Mouse (Mus musculus): ENCODE data around the gene Rpl21.

The Rpl21 gene

GRCm38 (mm10) chr5:146833673-146834201, 1.0 kb downstream of the Rpl21 start:
- no peak for DNase-seq (ENCODE audit: low read depth, low spot score)

DNA sequence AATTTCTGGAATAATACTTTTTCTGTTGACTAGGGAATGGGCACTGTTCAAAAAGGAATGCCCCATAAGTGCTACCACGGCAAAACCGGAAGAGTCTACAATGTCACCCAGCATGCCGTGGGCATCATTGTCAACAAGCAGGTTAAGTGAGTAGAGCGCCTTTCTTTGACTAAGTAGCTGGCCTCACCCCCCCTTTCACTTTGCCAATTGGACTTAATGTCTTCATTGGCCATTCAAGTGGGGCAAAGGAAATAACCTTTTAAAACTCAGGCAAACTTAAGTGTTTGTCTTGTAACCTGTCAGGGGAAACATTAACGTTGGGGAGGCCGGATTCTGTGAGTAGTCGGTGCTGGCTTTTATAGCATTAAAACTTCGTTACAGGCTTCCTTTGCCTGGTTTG, 2.3 kb downstream of the Rpl21 start:
- no peak for DNase-seq (ENCODE audit: low read depth, low spot score)

GRCm38 (mm10) chr5:146837967-146838720, 5.5 kb downstream of the Rpl21 start:
- no peak for DNase-seq (ENCODE audit: low read depth, low spot score)

- DNase-seq (ENCODE audit: low read depth, low spot score): no peak
Observed at GRCm38 (mm10) chr5:146838836-146839648, 6.4 kb downstream of the Rpl21 start.

DNA sequence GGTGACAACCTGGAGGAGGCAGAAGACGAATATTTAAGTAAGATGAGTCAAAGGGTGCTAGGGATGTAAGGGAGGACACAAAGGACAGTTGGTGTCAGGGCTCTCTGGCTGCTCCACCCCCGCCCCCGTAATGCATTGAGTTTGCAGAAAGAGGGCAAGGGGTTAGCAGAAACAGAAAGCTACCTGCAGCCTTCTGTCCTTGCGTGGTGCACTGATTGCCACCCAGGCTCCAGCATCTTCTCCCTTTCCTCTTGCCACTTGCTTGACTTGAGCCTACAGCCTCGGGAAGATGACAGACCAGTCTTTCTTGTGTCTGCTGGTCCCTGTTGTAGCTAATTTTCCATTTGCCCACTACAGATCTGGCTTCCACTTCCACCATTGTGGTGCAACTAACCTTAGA, 7.1 kb downstream of the Rpl21 start:
- DNase-seq (ENCODE audit: low read depth, low spot score): no peak

DNA sequence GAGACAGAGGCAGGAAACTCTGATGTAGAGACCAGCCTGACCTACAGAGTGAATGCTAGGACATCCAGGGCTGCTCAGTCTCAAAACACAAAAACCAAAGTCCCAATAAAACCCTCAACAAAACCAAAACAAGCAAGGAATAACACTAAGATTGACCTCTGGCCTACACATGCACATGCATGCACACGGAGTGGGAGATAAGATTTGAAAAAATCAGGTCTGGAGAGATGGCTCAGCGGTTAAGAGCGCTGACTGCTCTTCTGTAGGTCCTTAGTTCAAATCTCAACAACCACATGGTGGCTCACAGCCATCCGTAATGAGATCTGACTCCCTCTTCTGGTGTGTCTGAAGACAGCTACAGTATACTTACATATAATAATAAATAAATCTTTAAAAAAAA, 7.7 kb downstream of the Rpl21 start:
- DNase-seq (ENCODE audit: low read depth, low spot score): no peak

GRCm38 (mm10) chr5:146841301-146841700, 8.6 kb downstream of the Rpl21 start:
- no peak for DNase-seq (ENCODE audit: low read depth, low spot score)

DNA sequence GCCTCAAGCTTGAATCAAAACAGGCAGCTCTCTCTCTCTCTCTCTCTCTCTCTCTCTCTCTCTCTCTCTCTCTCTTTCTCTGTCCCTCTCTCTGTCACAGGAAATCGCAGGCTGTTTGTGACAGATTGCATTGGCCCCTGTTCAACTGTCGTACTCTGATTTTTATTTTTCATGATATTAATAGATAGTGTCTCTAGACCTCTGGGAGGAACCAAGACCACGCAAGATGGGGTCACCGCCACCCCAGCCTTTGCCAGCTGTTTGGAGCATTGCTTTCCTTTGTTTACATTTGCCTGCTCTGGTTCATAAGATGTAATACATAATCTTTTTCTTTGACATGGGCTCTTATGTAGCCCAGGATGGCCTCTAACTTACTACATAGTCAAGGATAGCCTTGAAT, 9.3 kb downstream of the Rpl21 start:
- no peak for DNase-seq (ENCODE audit: low read depth, low spot score)

- DNase-seq (ENCODE audit: low read depth, low spot score): peak; percentile 50
Observed at GRCm38 (mm10) chr5:146844301-146844941, 11.7 kb downstream of the Rpl21 start.

GRCm38 (mm10) chr5:146844945-146845365, 12.3 kb downstream of the Rpl21 start, which contains the start of gene Rasl11a:
Rasl11a (plus strand) TSS chr5:146845071.
- peak; percentile 71 for DNase-seq (ENCODE audit: low read depth, low spot score)

- no peak for DNase-seq (ENCODE audit: low read depth, low spot score)
Observed at GRCm38 (mm10) chr5:146846489-146846888, 13.8 kb downstream of the Rpl21 start.

- DNase-seq (ENCODE audit: low read depth, low spot score): no peak
Observed at GRCm38 (mm10) chr5:146848936-146849582, 16.4 kb downstream of the Rpl21 start.

DNA sequence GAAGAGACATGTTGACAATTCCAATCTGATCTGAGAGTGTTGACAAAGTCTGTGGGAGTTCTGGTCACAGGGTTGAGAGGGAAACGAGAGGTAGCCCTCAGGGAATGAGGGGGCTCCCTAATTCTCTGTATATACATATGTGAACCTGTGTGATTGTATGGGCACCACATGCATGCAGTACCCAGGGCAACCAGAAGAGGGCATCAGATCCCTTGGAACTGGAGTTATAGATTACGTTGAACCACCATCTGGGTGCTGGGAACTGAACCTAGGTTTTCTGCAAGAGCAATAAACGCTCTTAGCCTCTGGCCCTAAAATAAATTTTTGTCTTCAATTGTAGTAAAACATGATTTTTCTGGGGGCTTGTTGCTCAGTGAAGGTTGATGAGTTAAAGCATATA, 23.4 kb downstream of the Rpl21 start:
- DNase-seq (ENCODE audit: low read depth, low spot score): no peak

DNA sequence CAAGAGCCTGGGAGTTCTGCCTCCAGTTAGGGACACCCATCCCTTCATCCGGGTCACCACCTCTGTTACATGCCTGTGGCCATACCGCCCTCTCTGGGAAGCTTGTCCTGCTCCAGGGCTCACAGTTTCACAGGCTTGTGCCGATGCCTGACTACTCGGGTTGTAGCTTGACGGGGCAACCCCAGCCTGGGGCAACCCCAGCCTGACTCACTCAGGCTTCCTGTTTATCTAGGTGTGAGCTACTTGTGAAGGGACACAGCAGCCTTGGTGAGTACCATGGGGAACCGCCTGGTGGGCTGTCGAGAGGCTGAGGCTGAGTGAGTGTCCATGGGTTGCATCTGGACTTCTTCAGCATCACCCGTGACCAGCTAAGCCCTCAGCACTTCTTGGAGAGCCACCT, 24.9 kb downstream of the Rpl21 start:
- peak; percentile 74 for DNase-seq (ENCODE audit: low read depth, low spot score)

DNA sequence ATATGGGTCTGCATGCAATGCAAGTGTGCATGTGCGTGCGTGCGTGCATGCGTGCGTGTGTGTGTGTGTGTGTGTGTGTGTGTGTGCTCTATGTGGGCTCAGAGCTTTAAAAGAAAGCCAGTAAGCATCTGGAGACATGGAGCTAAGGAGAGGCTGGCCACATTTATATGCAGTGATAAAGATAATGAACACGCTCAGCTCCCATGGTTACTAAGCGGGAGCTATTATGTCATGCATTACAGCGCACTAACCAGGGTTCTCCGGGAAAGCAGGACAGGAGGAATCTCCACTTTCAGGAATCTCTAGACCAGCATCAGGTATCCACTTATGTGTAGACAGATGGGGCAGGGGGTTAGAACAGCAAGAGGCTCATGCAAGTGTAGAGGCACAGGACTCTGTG, 26.1 kb downstream of the Rpl21 start:
- no peak for DNase-seq (ENCODE audit: low read depth, low spot score)

DNA sequence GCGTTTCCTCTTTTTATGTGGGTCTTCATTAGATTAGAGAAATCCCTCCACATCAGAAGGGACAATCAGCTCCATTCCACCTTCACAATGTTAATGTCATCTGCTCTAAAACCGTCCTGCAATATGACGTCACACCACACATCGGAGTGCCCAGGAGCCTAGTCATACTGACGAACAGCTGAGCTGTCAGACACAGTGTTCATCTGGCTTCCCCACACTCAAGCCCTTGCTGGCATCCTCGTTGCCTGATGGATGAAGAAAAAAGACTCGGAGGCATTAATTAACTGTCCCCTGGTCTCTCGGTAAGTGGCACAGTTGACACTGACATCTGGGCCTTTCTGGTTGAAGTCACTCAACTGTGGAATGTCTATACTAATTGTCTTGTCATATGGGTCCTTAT, 26.6 kb downstream of the Rpl21 start:
- no peak for DNase-seq (ENCODE audit: low read depth, low spot score)

DNA sequence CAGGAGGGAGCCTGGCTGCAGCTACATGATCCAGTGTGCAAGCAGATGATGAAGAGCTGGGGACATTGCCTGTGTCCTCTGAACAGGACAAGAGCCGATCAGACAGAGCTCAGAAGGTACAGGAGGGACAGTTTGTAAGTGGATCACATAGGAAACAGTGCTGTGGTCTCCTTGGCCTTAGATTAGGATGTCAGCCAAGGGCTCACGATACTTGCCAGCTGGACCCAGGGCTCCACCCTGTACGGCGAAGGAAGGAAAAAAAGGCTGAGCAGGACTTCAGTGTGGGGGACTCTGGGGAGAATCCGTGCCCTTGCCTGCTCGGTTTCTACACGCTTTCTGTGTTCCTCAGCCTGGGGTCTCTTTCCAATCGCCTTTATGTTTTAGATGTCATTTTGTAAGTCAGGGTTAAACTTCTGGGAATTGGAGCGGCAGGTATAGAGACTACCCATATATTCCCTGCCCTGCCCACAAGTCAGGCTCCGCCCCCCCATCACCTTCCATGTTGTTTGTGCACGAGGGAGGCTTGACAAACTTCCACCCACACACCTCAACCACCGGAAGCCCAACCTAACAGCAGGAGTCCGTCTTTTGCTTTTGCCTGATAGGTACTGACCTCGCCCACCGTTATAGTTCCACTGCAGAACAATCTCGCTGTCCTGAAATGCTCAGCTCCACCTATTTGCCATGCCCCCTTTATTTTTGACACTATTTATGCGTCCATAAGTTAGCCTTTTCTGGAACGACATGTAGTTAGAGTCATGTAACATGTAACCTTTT, 27.7 kb downstream of the Rpl21 start:
- peak; percentile 49 for DNase-seq (ENCODE audit: low read depth, low spot score)

DNA sequence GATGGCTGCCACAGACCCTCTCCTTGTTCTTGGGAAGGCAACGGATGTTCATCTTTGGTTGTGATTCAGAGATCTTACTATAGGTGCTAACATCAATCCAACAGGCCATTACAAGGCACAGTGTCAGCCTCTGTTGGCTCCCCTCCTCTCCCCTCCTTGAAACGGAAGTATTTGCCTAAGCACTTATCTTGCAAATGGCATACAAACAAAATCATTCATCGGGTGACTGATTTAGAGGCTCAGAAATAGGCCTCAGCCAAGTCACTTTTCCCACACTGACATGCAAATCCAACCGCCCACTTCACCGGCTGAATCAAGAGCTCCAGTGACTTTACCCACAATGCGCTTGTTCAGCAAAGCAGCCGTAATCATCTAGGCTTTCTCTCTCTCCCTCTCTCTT, 28.9 kb downstream of the Rpl21 start:
- peak; percentile 44 for DNase-seq (ENCODE audit: low read depth, low spot score)

DNA sequence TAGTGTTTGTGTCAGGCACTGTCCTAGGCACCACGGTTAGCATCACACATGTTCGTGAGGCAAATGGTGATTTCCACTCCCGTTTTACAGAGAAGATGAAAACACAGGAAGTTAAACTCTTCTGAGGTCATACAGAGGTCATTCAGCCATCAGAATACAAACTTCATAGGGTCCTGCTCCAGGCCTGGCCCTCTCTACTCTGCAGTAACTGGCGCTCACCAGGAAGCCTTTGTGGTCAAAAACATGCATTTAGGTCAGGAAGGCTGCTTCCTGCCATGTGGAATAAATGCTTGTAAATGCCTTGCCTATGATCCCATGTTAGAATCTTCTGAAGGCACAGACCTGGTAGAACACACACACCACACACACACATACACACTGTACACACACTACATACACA, 32.8 kb downstream of the Rpl21 start:
- peak; percentile 55 for DNase-seq (ENCODE audit: low read depth, low spot score)

DNA sequence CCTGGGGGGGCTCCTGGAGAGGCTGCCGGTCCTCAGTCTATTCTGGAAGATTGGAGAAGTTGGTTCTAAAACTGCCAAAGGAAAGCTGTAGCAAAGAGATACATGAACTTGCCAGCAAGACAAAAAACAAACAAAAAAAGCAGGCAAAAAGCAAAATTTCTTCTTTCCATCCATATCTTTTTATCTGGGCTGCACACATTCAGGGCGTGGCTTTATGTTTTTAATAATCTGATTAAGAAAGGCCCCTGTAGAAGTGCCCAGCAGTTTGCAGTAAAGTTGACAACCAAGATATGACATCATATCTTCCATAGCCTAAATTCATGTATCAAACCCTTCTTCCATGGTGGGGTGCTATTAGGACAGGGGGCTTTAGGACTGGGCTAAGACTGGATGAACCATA, 33.6 kb downstream of the Rpl21 start:
- DNase-seq (ENCODE audit: low read depth, low spot score): no peak
